Mouse (Mus musculus): ENCODE data around the gene Krt24.

GRCm38 (mm10) chr11:99250241-99250640 lies 34.8 kb downstream of the Krt24 start:
- TF ChIP-seq POLR2A (IDR thresholded peaks at IDR 0.05; ENCODE audit: borderline replicate concordance, extremely low read depth, low read depth, low read length), result no peak
- no peak for TF ChIP-seq CTCF (IDR thresholded peaks at IDR 0.05; ENCODE audit: insufficient read depth, low read length)
